Mouse (Mus musculus) spleen, postnatal 0 days (tissue): ENCODE results near the gene Pmfbp1. TPM values are rescaled to one million over a fixed set of nuclear protein-coding genes. Genes with fewer than 3 reads are reported as not detected.

Experiments
- polyA plus RNA-seq: library from polyadenylated mRNA; unstranded; fragments of >200 nt; fragmentation: Nextera tagmentation; extraction: Ambion mirVana; gene quantifications from 2 replicates; pipeline ENCODE4 v1.2.1, GENCODE M21; 2015

Gene Pmfbp1
- 0.05 TPM in 1 of 2 replicates, not detected in the other for polyA plus RNA-seq

GRCm38 (mm10) chr8:109493727-109494126 lies at the start of gene Pmfbp1:
Gene Pmfbp1, plus strand, starts transcription at chr8:109494027.

GRCm38 (mm10) chr8:109565498-109566333 lies 71.9 kb downstream of the Pmfbp1 start, which contains the start of the genes Dhx38 and Txnl4b:
Gene Dhx38, minus strand, starts transcription at chr8:109565861.
Gene Txnl4b, plus strand, starts transcription at chr8:109565892.

GRCm38 (mm10) chr8:109578900-109579301 lies 85.1 kb downstream of the Pmfbp1 start, which contains the start of gene Hp:
Gene Hp, minus strand, starts transcription at chr8:109579172.

Other genes starting within 250 kb of the Pmfbp1 start
- 12.2 and 13.1 TPM in 2 replicates for gene Dhx38, start 71.8 kb downstream of the Pmfbp1 start, polyA plus RNA-seq
- gene Txnl4b, start 71.9 kb downstream of the Pmfbp1 start, polyA plus RNA-seq: 14.8 and 16.3 TPM in 2 replicates
- 119 and 151 TPM in 2 replicates for gene Hp, start 85.1 kb downstream of the Pmfbp1 start, polyA plus RNA-seq
- 22.0 and 23.6 TPM in 2 replicates for gene Dhodh, start 114.6 kb downstream of the Pmfbp1 start, polyA plus RNA-seq
- gene Pkd1l3, start 120.5 kb downstream of the Pmfbp1 start, polyA plus RNA-seq: 0.62 and 0.82 TPM in 2 replicates
- 52.7 and 60.5 TPM in 2 replicates for gene Ist1, start 199.2 kb downstream of the Pmfbp1 start, polyA plus RNA-seq
- gene Zfp821, start 211.5 kb downstream of the Pmfbp1 start, polyA plus RNA-seq: 9.2 and 10.5 TPM in 2 replicates
- gene Atxn1l, start 243.7 kb downstream of the Pmfbp1 start, polyA plus RNA-seq: 2.8 and 3.3 TPM in 2 replicates